Mouse (Mus musculus): ENCODE measurements at regions not wholly inside any gene's neighbourhood (a gene's known extent, or its start where the extent isn't known, plus 50 kb on each side); places are given as distances from the start of the nearest gene placed in this dataset.

DNA sequence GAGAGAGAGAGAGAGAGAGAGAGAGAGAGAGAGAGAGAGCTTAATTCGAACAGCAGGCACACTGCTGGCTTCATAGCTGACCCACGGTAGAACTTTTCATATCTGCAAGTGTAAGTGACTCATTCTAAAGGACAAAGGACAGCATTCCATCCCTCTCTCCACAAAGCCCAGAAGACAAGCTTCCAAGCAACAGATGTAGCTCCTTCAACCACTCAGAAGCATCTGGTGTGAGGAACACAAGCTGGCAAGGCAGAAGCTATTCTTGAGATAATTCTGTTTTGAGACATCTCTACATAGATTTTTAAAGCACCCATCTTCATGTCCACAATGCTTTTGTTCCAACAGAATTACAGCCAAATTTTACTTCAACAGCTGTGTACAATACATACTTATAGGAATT, 294.2 kb upstream of the Gria1 start:
- DNase-seq (ENCODE audit: low spot score) = no peak

DNA sequence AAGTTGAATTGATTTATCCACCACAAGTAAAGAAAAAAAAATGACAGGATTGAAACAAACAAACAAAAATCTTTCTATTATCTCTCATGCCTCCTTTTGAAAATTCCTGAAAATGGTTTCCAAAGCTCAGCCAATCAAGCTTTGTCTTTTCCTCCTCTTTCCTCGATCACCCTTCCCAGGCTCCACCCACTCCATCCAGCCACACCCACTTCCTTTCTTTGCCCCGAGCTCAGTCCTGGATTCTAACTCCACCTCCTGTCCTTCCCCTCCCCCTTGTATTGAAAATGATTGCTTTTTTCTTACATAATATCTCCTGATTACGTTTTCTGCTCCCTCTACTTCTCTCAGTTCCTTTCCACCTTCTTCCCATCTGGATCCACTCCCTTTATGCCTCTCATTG, 286.0 kb upstream of the Gria1 start:
- DNase-seq (ENCODE audit: low spot score) = no peak

DNA sequence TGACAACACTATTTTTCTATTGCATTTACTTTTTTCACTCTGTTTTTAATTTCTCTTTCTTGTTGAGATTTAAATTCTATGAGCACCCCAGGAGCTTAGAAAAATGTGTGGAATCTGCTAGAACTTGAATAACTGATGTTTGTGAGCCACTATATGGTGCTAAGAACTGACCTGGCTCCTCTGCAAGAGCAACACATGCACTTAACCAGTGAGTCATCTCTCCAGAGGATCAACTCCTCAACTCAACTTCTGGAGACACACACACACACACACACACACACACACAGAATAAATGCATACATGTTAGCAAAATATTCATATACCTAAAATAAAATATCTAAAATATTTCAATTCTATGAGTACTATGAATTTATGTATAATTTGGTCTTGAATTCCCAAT, 285.0 kb upstream of the Gria1 start:
- DNase-seq (ENCODE audit: low spot score) = no peak

DNA sequence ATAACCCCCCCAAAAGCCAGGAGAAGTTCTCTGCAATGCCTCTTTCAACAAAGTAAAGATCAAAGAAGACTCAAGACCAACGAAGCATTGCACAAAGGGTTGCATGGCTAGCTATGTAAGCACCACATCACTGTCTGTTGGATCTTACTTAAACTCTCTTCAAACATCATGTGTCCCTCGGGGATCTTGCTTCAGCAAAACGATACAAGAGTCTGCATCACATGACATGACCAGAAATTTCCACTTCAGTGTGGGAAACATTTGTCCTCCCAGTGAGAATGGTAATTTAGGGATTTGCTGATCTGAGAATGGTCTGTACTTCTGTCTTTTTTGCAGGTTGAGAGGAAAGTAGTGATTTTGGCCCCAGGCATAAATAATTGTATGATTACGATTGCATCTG, 283.6 kb upstream of the Gria1 start:
- DNase-seq (ENCODE audit: low spot score) = no peak

DNA sequence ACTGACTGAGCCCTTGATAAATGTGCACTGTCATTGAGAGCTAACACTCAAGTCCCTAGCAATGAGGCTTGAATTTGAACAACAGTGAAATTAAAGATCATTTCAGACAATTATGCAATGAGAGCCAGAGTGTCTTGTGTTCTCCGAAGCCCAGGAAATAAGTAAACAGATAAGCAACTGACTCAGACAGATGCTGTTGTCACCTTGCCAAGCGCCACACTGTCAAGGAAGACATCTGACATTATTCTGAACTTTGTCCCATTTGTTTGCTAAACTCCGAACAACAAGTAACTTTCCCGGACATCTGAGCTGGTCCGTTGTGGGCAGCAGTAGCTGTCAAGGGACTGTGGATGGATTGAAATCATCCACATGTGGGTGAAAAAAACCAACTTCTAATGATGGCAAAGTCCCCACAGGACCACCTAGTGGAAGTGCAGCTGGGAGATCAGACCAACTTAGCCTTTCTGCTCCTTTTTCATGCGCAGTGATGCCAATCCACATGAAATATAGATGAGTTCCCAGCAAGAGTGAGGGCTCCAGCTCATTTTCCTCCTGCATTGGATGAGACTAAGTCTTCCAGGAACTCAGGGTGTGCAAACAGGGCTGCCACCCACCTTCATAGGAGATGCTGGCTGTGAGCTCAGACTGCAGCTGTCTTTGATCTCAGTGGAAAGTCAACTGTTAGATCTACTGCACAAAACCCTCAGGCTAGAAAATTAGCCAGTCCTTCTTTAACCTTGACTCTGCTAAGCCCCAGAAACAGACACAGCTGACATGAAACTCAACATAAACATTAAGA, 282.8 kb upstream of the Gria1 start:
- DNase-seq (ENCODE audit: low spot score) = no peak

DNA sequence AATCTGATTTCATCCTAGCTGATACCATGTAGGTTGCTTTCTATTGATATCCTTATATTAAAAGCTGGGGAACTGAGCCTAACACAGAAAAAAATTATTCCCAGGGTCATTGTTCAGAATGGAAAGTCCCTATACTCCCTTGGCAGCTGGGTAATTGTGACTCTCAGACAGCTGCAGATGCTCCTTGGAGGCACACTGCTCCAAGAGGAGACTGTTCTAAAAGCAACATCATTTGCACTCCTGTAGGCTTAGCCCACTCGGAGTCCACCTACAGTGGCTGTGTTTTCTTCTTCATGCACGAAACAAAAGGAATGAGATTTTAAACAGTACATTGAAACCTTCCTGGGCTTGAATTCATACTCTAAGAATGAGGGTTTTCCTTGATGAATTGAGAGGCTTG, 269.3 kb upstream of the Gria1 start:
- DNase-seq (ENCODE audit: low spot score) = no peak

DNA sequence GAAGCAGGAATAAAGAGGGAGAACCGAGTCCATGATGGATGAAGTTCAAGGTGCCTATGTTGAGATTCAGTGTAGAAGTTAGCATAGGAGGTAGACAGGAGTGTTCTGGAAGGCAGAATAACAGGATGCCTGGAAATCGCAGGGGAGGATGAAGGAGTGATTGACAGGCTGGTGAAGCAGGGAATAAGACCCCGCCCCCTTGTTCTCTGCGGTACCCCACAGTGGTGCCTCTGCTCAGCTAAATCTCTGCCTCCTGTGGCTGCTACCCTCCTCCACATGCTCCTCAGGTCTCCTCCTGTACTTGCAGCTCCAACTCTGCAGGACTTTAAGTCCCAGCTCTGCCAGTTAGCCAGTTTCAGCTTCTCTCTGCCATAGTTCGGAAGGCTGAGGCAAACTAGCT, 261.2 kb upstream of the Gria1 start:
- DNase-seq (ENCODE audit: low spot score) = peak; percentile 50

DNA sequence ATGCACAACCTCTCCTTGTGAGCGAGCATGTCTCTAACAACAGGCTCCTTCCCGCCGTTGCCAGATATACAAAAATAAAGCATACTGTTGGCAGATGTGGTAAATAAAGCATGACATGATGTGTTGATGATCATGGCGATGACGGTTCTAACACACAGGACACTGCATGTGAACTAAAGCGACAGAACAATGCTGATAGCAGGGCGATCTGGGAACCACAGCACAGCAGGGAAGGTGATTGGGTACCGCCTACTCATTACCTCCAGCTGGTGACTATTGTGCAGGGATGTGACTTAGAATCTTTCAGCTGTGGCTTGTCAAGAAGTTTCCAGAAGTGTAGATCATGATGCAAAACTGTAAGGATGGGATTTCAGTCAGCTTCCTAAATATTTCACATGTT, 260.5 kb upstream of the Gria1 start:
- DNase-seq (ENCODE audit: low spot score) = peak; percentile 61

DNA sequence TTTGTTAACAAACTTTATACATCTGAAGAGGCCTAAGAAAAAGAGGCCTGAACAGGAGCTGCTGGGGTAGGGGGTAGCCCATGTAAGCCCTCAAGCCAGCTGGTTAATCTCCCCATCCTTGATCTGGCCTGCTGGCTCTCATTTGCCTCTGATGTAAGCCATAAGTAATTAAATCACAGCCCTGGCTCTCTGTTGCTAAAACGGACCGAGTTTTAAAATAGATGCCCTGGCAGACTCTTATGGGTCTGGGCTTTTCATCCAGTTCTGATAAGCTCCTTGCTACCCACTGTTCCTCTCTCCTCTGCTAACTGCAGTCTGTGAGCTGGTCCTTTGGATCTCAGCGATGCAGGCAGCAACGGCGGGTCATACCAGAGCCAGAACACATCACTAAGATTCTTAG, 259.3 kb upstream of the Gria1 start:
- DNase-seq (ENCODE audit: low spot score) = peak; percentile 26

DNA sequence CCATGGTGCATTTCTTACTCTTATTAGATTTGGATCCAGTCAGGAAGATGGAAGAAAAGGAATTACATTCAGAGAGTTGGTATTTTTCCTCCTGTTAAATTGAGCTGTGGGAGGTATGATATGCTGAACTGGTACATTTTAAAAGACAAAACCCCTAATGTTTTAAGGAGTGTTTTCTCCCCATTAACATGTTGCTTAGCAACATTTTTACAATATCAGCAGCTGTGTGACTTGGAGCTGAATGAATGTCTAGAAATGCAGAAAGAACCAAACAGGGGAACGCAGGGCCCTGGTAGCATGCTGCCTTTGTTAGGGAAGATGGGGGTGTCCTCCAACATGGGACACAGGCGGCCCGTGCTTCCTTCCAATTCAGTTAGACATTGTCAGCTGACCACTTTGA, 257.5 kb upstream of the Gria1 start:
- no peak for DNase-seq (ENCODE audit: low spot score)

DNA sequence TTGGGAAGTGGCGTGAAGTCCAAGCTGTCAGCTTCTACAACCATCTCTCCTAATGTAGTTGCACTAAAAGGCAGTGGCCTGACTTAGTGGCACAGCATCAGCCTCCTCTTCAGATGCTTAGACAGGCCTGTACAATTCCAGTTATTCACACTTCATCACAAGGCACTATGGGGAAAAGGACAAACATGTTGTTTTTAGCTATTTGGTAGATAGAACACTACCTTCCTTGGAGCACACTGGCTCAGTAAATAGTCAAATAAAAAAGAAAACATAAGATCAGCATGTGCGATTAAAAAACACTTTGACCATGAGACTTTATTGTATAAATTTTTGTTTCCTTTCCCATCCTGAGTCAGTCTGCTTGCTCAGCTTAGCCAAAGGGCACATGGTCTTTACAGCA, 250.7 kb upstream of the Gria1 start:
- DNase-seq (ENCODE audit: low spot score) = no peak

DNA sequence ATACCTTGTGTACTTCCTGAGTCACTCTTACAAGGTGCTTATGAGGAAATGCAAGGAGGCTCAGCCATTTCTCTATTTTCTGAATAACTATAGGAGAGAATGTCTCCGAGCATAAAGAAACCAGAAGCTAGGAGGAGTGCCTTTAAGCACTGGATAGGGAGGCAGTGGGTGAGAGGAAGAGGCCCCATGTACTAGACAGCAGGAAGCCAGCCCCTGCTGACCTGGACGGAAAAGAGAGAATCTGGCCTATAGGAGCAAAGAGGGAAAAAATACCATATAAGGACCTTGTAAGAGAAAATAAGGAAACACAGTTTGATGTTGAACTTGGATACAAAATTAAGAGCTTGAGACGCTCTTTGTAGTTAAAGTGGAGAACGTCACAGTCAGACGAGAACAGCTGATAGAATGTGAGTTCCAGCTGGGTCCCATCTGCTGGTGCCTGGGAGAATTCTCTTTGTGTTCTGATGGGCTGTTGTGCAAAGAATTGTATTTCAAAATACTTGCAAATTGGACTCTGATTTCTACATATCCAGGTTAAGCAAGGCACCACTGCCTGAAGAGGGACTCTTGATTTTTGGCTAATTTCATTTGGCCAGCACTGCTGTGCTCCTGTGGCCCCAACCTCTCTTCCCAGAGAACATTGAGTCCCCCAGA, 248.6 kb upstream of the Gria1 start:
- no peak for DNase-seq (ENCODE audit: low spot score)

DNA sequence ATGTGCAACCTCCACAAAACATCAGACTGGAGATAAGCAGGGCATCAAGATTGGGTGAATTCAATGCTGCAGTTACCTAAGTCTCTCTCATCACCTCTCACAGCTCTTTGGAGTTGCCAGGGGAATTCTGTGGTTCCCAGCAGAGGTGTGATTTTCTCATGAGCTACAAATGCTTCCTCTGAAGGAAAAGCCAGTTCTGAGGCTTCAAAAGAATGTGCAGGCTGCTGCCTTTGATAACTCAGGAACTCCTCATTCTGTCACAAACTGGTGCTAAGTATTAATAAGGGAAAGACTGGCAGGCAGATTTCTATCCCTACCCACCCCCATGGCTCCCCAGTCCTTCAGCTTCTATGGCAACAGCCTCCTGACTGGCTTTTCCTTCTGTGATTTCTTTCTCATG, 243.8 kb upstream of the Gria1 start:
- DNase-seq (ENCODE audit: low spot score) = no peak

DNA sequence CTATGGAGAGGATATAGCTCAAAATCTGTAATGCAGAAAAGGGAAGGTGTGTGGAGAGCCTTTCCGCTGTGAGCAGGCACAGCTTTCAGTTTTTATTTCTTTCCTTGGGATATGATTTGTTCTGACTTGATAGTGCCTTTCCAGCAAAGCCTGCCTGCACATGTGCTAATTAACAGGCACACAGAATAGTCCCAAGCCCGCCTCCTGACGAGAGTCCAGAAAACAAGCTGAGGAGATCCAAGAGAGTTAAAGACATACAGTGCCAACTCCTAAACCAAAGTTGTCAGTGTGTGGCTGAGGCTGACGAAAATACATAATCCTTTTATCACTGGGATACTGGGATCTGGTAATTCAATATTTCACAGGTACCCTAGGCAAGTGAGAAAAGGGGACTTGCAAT, 224.8 kb upstream of the Gria1 start:
- DNase-seq (ENCODE audit: low spot score) = no peak

DNA sequence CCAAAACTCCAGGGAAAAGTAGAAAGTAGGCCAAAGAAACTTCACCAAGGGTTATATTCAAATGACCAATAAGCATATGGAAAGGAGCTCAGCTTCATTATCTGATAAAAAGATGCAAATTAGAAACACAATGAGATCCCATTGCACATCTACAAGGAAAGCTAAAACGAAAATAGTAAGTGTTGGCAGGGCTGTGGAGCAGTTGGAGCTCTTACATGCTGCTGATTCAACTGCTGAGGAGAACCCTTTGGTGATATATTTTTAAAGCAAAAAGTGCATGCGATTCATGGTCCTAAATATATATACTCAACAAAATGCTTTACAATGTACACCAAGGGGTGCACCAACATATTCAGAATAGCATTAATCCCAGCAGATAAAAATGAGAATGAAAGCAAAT, 218.5 kb upstream of the Gria1 start:
- no peak for DNase-seq (ENCODE audit: low spot score)

DNA sequence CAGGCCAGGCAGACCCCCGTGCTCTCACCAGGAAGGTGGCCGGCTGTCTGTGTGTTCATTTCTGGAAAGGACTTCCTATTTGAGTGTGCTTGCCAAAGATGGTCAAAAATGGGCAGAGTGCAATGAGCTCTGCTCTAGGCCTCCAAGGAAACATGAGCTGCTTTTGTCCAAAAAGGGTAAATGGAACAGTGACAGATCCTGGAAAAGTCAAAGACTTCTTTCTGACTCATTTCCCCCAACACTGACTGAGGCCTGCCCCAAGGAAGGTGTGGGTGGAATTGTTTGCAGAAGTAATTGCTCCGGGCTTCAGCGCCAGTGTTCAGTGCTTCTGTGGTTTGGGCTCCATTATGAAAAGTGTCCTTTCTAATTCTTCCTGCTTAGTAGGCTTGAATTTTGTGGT, 203.9 kb upstream of the Gria1 start:
- DNase-seq (ENCODE audit: low spot score) = no peak

DNA sequence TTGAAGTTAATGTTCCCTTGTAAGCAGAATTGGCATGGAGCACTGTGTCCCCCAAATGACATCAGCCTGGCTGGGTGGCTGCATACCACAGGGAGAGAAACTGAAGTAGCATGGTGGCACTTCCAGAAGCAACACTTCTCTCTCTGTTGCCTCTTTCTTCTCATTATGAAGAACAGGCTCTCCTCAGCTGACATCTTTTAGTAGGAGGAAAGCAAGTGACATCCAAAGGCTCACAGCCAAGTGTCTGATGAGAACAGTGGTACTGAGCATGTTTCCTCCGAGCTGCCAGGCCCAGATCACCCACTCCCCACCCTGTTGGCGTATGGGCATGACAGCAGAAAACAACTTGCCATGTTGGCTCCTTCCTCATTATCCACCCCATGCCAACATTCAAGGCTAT, 201.0 kb upstream of the Gria1 start:
- no peak for DNase-seq (ENCODE audit: low spot score)

DNA sequence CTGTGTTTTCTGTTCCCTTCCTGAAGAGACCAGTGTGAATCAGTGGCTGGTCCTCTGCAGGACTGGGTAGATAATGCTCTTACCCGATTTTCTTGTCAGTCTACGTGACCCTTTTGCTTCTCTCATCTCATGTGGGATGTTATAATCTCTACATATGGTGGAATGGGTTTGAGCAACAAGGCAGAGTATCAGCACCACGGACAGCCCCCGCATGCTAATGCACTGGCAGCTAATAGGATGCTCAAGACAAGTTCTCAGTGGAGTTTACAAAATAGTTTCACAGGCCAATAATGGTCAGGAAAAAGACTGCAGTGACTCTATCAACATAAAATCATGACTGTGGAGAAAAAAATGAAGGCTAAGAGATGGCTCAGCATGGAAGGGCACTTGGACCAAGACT, 199.1 kb upstream of the Gria1 start:
- peak; percentile 60 for DNase-seq (ENCODE audit: low spot score)

DNA sequence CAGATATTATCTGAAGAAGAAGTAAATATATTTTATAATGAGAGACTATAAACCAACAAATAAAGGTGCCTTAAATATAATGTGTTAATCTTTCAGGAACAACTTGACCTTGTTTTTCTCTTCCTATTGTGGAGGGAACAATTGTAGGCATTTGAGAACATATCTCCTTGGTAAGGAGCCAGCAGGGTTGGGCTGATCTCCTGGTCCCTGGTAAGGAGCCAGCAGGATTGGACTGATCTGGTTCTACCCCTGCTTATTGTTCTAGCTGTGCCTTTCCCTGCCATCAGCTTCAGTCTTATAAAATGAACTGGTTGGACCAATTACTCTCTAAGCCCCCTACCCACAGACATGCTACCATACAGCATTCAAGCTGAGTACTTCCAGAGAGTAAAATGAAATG, 187.7 kb upstream of the Gria1 start:
- DNase-seq (ENCODE audit: low spot score) = no peak

DNA sequence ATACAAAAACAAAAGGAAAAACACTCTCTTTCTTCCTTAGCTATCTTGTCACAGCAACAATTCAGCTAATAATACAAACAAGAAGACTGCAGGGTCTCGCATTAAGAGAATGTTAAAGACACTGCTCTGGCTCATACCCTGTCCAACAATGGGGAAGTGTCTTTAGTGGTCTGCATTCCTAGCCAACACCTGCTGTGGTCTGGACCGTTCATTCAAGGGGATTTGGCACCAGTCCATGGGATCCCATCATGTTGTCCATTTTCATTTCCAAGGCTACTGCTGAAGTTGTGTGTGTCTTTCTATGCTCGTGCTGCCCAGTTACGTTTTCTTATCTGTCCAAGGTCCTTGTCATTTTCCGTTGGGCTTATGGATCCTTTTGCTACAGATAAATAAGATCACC, 183.7 kb upstream of the Gria1 start:
- no peak for DNase-seq (ENCODE audit: low spot score)

DNA sequence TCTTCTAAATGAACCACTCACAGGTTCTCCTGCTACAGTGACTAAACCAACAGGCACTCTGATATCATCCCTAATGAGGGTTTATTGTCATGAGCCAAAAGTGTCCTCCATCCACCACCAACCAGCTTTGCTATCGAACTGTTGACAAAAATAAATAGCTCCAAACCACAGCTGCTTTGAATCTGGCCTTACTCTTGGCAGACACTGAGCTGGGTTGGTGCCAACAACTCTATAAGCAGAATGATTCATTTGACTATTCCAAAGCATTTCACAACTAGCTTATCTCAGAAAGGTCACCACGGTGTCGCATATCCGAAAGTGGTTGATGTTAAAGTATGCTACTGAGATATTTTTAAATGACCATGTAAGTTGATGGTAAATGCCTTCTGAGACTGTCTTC, 148.5 kb upstream of the Gria1 start:
- no peak for DNase-seq (ENCODE audit: low spot score)

DNA sequence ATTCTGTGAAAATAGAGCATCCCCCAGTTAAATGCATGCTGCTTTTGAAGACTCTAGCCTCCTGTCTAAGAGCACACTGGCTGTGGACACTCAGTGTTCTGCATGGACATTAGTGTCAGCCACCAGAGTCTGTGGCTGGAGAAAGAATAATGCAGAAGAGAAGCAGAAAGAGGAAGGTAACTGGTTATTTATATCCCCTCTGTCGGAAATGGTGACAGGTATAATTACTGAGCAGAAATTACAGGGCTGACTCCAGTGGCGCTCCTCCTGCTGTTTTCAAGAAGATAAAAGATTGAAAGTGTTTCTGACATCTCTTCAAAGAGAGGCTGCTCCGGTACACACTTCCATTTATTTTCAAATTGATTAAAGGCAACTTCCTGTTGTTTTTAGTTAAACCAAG, 139.5 kb upstream of the Gria1 start:
- no peak for DNase-seq (ENCODE audit: low spot score)

DNA sequence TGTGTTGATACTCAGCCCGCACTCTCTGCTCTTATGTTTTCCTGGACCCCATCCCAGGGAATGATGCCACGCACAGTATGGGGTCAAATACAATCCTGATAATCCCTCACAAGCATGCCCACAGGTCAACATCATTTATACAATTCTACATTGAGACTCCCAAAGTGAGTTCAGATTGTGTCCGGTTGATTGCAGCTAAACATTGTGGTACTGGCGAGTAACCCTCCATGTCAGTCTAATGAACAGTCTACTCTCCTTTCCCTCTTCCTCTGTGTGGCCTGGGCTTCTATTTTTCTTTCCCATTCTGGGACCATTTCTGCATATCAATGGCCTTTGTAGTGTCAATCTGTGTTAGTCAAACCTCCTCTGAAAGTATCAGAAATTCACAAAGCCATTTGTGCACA, 112.6 kb upstream of the Gria1 start:
- peak; percentile 33 for DNase-seq (ENCODE audit: low spot score)

DNA sequence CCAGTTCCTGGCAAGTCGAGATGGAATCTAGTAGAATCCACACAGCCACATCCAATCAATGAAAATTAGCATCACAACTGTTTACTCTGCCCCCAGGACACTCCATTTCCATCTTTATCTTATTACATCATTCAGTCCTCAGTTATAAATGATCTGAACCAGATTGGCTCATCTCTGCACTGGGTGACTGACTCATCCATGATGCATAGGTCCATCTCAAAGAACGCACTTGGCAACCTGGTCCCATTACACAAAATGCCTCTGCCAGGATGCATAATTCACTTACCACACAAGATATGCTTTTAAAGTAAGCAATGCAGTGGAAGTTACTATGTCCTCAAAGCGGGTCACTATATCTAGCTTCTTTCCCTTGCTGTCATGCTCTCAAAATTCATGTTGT, 110.0 kb upstream of the Gria1 start:
- DNase-seq (ENCODE audit: low spot score) = no peak

Data from retina, embryonic 14.5 days (tissue).